Mouse (Mus musculus) ovary, postnatal 14 days (tissue): Measurements from ENCODE around the gene Nes.

Experiments used
- DNase-seq: peaks from one replicate; pipeline ENCODE4 v3.0.0; 2022; ENCODE audit warnings: low spot score

Gene Nes

DNA sequence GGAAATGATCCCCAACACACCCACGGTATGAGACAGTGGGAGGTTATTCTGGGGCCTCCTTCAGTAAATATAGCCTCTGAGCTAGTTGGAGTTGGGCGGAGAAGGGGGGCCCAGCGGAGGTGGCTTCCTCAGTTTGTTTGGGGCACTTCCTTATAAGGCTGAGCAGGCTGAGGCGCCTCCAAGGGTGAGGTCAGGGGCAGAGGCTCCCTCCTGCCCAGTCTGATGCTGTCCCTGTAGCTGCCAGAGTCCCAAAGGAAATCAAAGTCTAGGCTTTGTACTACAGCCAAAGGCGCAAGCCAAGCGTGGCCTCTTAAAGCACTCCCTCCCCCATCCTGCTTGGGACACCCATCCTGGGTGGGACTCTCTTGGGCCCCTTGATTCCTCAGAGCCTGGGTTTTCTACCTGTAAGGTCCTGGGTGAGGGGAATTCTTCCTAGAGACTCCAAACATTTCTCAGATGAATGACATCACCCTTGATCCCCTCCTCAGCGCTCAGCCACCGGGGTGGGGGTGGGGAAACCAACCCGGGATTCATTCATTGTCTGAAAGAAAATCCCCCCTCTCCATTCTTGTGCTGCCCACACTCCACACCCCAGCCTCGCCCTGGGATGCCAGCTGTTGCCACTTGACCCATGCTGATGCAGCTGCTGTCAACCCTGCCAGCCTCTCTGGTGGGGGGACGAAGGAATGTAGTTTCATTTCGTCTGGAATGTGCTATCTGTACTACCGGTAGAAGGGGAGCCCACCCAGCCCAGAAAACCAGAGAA is 12.1 kb downstream of the Nes start:
- no peak for DNase-seq

- no peak for DNase-seq
Measured at GRCm38 (mm10) chr3:87983627-87984026, 12.7 kb downstream of the Nes start.

GRCm38 (mm10) chr3:87984094-87984493 is 13.2 kb downstream of the Nes start:
- no peak for DNase-seq

- no peak for DNase-seq
Measured at GRCm38 (mm10) chr3:87985505-87986320, 14.8 kb downstream of the Nes start.

GRCm38 (mm10) chr3:87986868-87987267 is 16.0 kb downstream of the Nes start:
- peak; percentile 96 for DNase-seq

DNA sequence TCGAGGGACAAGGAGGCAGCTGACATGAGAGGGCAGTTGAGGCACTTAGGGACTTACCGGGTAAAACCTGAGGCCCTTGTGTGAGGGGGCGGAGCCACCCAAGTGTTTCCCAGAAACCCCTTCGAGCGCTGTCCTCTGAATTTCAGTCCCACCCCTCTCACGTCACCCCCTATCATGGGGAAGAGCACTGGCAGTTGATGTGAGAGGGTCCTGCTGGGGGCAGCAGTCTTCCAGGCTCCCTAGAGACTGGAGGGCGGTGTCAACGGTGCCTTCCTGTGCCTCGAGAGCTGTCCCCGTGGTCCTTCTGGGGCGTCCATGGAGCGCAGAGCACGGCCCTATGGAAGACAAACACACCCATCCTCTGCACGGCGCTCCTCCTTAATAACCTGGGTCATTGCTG is 16.8 kb downstream of the Nes start:
- DNase-seq: no peak

- DNase-seq: no peak
Measured at GRCm38 (mm10) chr3:87988068-87988467, 17.2 kb downstream of the Nes start.

GRCm38 (mm10) chr3:87989935-87990334 is 19.1 kb downstream of the Nes start:
- DNase-seq: no peak

GRCm38 (mm10) chr3:87993436-87993835 is 22.6 kb downstream of the Nes start:
- DNase-seq: no peak

- no peak for DNase-seq
Measured at GRCm38 (mm10) chr3:87995331-87995730, 24.5 kb downstream of the Nes start.

GRCm38 (mm10) chr3:87996401-87996800 is 25.5 kb downstream of the Nes start:
- no peak for DNase-seq

DNA sequence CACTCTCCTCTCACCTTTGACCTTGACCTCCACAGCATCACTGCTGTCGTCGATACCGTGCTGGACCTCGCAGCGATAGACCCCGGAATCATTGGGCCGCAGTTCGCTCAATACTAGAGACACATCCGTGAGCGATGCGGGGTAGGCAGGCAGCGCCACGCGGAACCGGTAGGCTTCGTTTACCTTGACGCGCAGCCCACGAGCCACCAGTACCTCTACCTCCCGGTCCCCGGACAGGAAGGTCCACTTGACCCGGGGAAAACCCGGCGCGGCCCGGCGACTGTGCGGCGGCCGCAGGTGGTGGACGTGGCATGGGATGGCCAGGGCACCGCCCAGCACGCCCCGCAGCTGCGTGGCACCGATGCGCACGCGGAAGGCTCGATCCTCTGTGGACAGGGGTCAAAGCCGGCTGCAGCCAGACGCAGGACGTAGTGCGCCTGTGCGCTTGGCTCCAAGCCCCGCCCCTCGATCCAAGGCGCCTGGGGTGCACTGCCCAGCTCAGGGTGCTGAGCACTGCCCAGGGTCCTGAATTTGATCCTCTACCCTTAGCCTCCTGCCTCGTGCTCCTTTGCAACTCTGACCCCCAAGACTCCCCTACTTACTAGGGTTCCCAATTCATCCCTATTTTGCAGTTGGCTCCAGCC is 26.2 kb downstream of the Nes start:
- DNase-seq: no peak

DNA sequence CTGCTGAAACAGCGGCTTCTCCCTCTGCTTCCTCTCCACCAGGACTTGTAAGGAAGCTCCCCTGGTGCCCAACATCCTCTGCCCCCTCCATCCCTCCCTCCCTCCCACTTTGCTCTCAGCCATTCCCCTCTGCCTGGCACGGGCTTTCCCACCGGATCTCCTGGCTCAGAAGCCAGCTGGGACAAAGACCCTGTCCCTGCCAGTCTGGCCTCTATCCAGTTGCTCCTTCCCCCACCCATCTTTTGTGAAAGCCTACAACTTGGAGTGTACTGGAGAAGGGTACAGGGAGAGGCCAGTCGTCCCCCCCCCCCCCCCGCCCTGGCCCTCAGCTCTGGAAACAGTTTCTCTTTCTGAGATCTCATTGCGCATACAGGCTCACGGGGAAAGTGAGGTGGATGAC is 27.9 kb downstream of the Nes start:
- no peak for DNase-seq

DNA sequence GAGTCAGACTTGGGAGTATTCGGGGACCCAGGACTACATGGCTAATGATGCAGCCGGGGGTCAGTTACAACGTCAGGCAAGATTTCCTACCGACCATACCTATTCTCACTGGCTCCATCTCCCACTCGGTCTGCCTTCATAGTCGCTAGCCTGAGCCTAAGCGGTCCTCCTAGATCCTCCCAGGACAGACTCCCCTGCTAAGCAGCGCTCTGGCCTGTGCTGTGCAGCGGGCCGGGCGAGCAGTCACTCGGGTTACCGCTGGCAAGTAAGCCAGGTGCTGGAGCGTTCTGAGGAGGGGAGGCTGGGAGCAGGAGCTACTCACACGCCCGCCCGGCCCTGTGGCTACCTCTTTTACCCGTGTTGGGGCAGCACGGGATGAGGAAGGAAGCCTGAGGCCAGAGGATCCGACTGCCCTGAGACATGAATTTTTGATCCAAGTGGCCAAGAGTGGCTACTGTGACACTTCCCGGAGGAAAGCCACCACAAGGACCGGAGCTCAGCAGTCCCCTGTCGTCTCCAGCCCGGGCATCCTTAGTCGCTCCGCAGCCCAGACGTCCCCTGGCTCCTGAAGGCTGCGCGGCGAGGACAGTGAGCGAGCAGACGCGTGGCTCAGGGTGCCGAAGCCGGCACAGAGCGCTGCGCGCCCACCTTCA is 28.5 kb downstream of the Nes start:
- no peak for DNase-seq

DNA sequence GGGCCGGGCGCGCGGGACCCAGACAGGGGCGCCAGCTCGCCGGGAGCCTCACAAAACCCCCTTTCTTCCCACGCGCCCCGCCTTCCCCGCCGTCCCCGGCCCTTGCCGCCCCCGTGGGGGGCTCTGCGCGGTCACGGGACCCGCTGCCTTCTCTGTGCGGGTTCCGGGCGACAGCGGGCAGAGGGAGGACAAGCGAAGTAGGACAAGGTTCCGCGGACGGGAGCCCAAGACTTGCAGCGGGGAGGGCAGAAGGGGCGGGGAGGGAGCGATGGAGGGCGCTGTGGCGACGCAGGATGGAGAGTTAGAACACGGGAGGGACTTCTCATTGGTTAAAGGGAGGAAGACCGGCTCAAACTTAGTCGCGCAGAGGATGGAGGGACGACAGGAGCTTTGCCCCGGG is 29.3 kb downstream of the Nes start, which contains the start of gene Bcan:
TSS of gene Bcan (minus strand) at position 50 of the 400 bp plus-strand sequence.
- no peak for DNase-seq

- DNase-seq: no peak
Measured at GRCm38 (mm10) chr3:88000816-88001595, 30.1 kb downstream of the Nes start.

DNA sequence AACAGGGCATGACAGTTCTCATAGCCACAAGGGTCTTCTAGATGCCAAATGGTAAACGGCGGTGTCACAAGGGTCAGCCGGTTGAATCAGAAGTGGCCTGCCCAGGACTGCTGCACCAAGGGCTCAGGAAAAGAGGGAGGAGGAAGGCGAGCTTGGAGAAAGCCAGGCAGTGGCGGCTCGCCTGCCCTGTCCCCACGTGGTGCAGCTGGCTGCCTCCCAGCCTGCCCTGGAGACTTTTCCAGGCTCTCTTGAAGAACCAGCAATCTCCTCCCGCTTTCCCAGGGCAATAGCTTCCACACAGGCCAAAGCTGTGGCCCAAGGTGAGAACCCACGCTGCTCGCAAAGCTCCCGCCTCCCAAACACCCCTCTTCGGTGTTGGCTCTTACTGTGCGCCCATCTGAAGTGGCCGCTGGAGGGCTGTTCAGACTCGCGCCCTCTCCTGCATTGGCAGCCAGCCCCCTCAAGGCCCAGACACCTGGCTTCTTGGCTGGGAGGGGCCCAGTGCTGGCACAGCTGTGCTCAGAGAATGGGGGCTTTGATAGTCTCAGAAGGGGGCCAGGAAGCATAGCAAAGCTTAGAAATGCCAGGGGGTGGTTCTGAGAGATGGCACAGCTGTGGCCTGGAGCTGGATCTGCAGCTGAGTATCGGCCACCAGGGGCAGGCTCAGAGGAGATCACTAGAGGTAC is 31.6 kb downstream of the Nes start:
- no peak for DNase-seq

- DNase-seq: no peak
Measured at GRCm38 (mm10) chr3:88005822-88006786, 35.2 kb downstream of the Nes start.

- DNase-seq: no peak
Measured at GRCm38 (mm10) chr3:88010634-88011265, 39.9 kb downstream of the Nes start.
